26 mouse cellular contexts compared by ENCODE assay signal in genomic region chr1:137811981-137812380, GRCm38 (mm10).
DNase-seq lines count a peak whose midpoint lies in the region; ATAC-seq and TF ChIP-seq lines count a peak whose summit lies in the region.
"Had no signal": no experiment of that assay in that cellular context is flagged by ENCODE, and none has a peak within 500 bp of the region (broad histone marks: within the 10 kb centered on the region; RNA-seq: fewer than 3 reads in every experiment).

No protein-coding gene starts in this region.

- no peak for TF ChIP-seq POLR2A in thymus, adult 2 months (IDR thresholded peaks at IDR 0.05; ENCODE audit: control insufficient read depth, extremely low read depth, insufficient read depth, low read length, poor library complexity)

- no peak overlapping the region for H3K4me3 ChIP-seq in embryonic facial prominence, embryonic 14.5 days (ENCODE audit: low read depth, low read length)
- H3K4me3 ChIP-seq in embryonic facial prominence, embryonic 10.5 days: no peak overlapping the region
- H3K4me3 ChIP-seq in limb, embryonic 13.5 days: no peak overlapping the region
- H3K4me3 ChIP-seq in thymus, adult 2 months (ENCODE audit: control insufficient read depth, insufficient read depth, low read length): no peak overlapping the region
- H3K4me3 ChIP-seq in heart, embryonic 11.5 days (ENCODE audit: low read depth, low read length): no peak overlapping the region
- H3K4me3 ChIP-seq: embryonic facial prominence, embryonic 12.5 days; erythroblast, embryonic 14.5 days; forebrain, embryonic 12.5 days; forebrain, embryonic 15.5 days; gastrocnemius, adult 2 months; heart, embryonic 13.5 days; hindbrain, embryonic 12.5 days; hindbrain, embryonic 15.5 days had no signal

- H3K4me2 ChIP-seq in embryonic facial prominence, embryonic 14.5 days (ENCODE audit: low read depth, low read length): no peak overlapping the region
- no peak overlapping the region for H3K4me2 ChIP-seq in limb, embryonic 13.5 days (replicated peaks)
- H3K4me2 ChIP-seq in heart, embryonic 11.5 days: no peak overlapping the region
- H3K4me2 ChIP-seq: embryonic facial prominence, embryonic 12.5 days; forebrain, embryonic 12.5 days; forebrain, embryonic 15.5 days; heart, embryonic 13.5 days; hindbrain, embryonic 12.5 days; hindbrain, embryonic 15.5 days had no signal

- H3K9me3 ChIP-seq in embryonic facial prominence, embryonic 14.5 days (ENCODE audit: control insufficient read depth, low read length): no peaks in the 10 kb centered on the region
- no peaks in the 10 kb centered on the region for H3K9me3 ChIP-seq in embryonic facial prominence, embryonic 10.5 days
- no peaks in the 10 kb centered on the region for H3K9me3 ChIP-seq in limb, embryonic 13.5 days
- no peaks in the 10 kb centered on the region for H3K9me3 ChIP-seq in heart, embryonic 11.5 days (replicated peaks; ENCODE audit: control insufficient read depth, low read length)
- H3K9me3 ChIP-seq: embryonic facial prominence, embryonic 12.5 days; forebrain, embryonic 12.5 days; forebrain, embryonic 15.5 days; heart, embryonic 13.5 days; hindbrain, embryonic 12.5 days; hindbrain, embryonic 15.5 days had no signal

- H3K9ac ChIP-seq in embryonic facial prominence, embryonic 14.5 days (ENCODE audit: low read depth, low read length): no peak overlapping the region
- H3K9ac ChIP-seq in limb, embryonic 13.5 days: no peak overlapping the region
- H3K9ac ChIP-seq in heart, embryonic 11.5 days (ENCODE audit: low read depth, low read length): no peak overlapping the region
- H3K9ac ChIP-seq: embryonic facial prominence, embryonic 12.5 days; forebrain, embryonic 12.5 days; forebrain, embryonic 15.5 days; heart, embryonic 13.5 days; hindbrain, embryonic 12.5 days; hindbrain, embryonic 15.5 days had no signal

- 73% methylated on average over 4 of the region's 4 CpGs for WGBS in embryonic facial prominence, embryonic 14.5 days
- WGBS in embryonic facial prominence, embryonic 10.5 days: 88% methylated on average over 4 of the region's 4 CpGs
- WGBS in limb, embryonic 13.5 days: 62% methylated on average over 4 of the region's 4 CpGs
- WGBS in thymus, adult 2 months: 72% methylated on average over 4 of the region's 4 CpGs
- 79% methylated on average over 4 of the region's 4 CpGs for WGBS in heart, embryonic 11.5 days (ENCODE audit: insufficient replicate concordance)

- ATAC-seq in embryonic facial prominence, embryonic 14.5 days (ENCODE audit: low read depth): no peak
- ATAC-seq in limb, embryonic 13.5 days (ENCODE audit: low FRiP score, low read depth): no peak
- ATAC-seq in heart, embryonic 11.5 days (replicated peaks; ENCODE audit: insufficient number of reproducible peaks, low FRiP score, low TSS enrichment): no peak
- ATAC-seq: activated CD4-positive, CD25-positive, alpha-beta regulatory T cell, adult 4 months; forebrain, embryonic 15.5 days had no signal

- no peaks in the 10 kb centered on the region for H3K4me1 ChIP-seq in embryonic facial prominence, embryonic 14.5 days (ENCODE audit: control insufficient read depth, insufficient read depth, low read length)
- H3K4me1 ChIP-seq in embryonic facial prominence, embryonic 10.5 days: no peaks in the 10 kb centered on the region
- H3K4me1 ChIP-seq in limb, embryonic 13.5 days: peaks cover 12% of the 10 kb centered on the region
- peaks cover 4% of the 10 kb centered on the region for H3K4me1 ChIP-seq in thymus, adult 2 months (replicated peaks; ENCODE audit: control insufficient read depth, insufficient read depth, low read length)
- H3K4me1 ChIP-seq in heart, embryonic 11.5 days (ENCODE audit: control insufficient read depth, insufficient read depth, low read length): no peaks in the 10 kb centered on the region
- H3K4me1 ChIP-seq: embryonic facial prominence, embryonic 12.5 days; forebrain, embryonic 12.5 days; forebrain, embryonic 15.5 days; heart, embryonic 13.5 days; hindbrain, embryonic 12.5 days; hindbrain, embryonic 15.5 days had no signal

- no peaks in the 10 kb centered on the region for H3K36me3 ChIP-seq in embryonic facial prominence, embryonic 14.5 days (ENCODE audit: control insufficient read depth, insufficient read depth, low read length)
- no peaks in the 10 kb centered on the region for H3K36me3 ChIP-seq in embryonic facial prominence, embryonic 10.5 days (replicated peaks)
- no peaks in the 10 kb centered on the region for H3K36me3 ChIP-seq in limb, embryonic 13.5 days
- H3K36me3 ChIP-seq in thymus, adult 2 months (ENCODE audit: control insufficient read depth, insufficient read depth, low read length): no peaks in the 10 kb centered on the region
- no peaks in the 10 kb centered on the region for H3K36me3 ChIP-seq in heart, embryonic 11.5 days (ENCODE audit: control insufficient read depth, insufficient read depth, low read length)
- H3K36me3 ChIP-seq: embryonic facial prominence, embryonic 12.5 days; forebrain, embryonic 12.5 days; forebrain, embryonic 15.5 days; heart, embryonic 13.5 days; hindbrain, embryonic 12.5 days; hindbrain, embryonic 15.5 days had no signal

- no peak overlapping the region for H3K27ac ChIP-seq in embryonic facial prominence, embryonic 14.5 days (replicated peaks; ENCODE audit: low read depth, low read length)
- H3K27ac ChIP-seq in embryonic facial prominence, embryonic 10.5 days (replicated peaks): no peak overlapping the region
- peak overlapping the region; percentile 10; the same call in 1 of the 2 replicates for H3K27ac ChIP-seq in limb, embryonic 13.5 days
- peak overlapping the region; percentile 80; the same call in 1 of the 2 replicates for H3K27ac ChIP-seq in thymus, adult 2 months (ENCODE audit: control insufficient read depth, insufficient read depth, low read length)
- H3K27ac ChIP-seq in heart, embryonic 11.5 days (ENCODE audit: low read depth, low read length): no peak overlapping the region
- H3K27ac ChIP-seq: embryonic facial prominence, embryonic 12.5 days; forebrain, embryonic 12.5 days; forebrain, embryonic 15.5 days; gastrocnemius, adult 2 months; heart, embryonic 13.5 days; hindbrain, embryonic 12.5 days; hindbrain, embryonic 15.5 days had no signal

- no peaks in the 10 kb centered on the region for H3K27me3 ChIP-seq in embryonic facial prominence, embryonic 14.5 days (replicated peaks; ENCODE audit: control insufficient read depth, insufficient read depth, low read length)
- H3K27me3 ChIP-seq in embryonic facial prominence, embryonic 10.5 days (replicated peaks; ENCODE audit: low read depth, poor library complexity, severe bottlenecking): no peaks in the 10 kb centered on the region
- no peaks in the 10 kb centered on the region for H3K27me3 ChIP-seq in limb, embryonic 13.5 days
- no peaks in the 10 kb centered on the region for H3K27me3 ChIP-seq in thymus, adult 2 months (ENCODE audit: control insufficient read depth, insufficient read depth, low read length)
- H3K27me3 ChIP-seq in heart, embryonic 11.5 days (ENCODE audit: control insufficient read depth, insufficient read depth, low read length): no peaks in the 10 kb centered on the region
- H3K27me3 ChIP-seq: embryonic facial prominence, embryonic 12.5 days; forebrain, embryonic 12.5 days; forebrain, embryonic 15.5 days; heart, embryonic 13.5 days; hindbrain, embryonic 12.5 days; hindbrain, embryonic 15.5 days had no signal

- peak; percentile 45 for DNase-seq in embryonic facial prominence, embryonic 14.5 days (ENCODE audit: low spot score)
- no peak for DNase-seq in embryonic facial prominence, embryonic 10.5 days (ENCODE audit: low spot score)
- peak; percentile 58 for DNase-seq in thymus, adult 2 months
- peak; percentile 70 for DNase-seq in thymus, postnatal 14 days
- DNase-seq in layer of hippocampus, postnatal 10 days (ENCODE audit: low spot score in 2 of 2): no peak
- no peak for DNase-seq in embryo, embryonic 9.5 days (ENCODE audit: extremely low spot score)
- DNase-seq: adrenal gland, adult 8-10 months; adrenal gland, postnatal 25 days; cerebellum, adult 11-12 months; cerebellum, adult 8-10 months; cerebellum, postnatal 10 days; cerebellum, postnatal 36 days; embryo, embryonic 11 days; gastrocnemius, adult 2 months; gastrocnemius, postnatal 14 days; heart, adult 11 months had no signal

- TF ChIP-seq CTCF in thymus, adult 2 months (IDR thresholded peaks at IDR 0.05; ENCODE audit: borderline replicate concordance, control insufficient read depth, extremely low read depth, insufficient read depth, low read length, poor library complexity): no peak

Comparison
In these comparisons a context has a peak if more than half of its experiments do, and no peak if none do; other contexts are left out.
1. DNase-seq: peak in embryonic facial prominence, embryonic 14.5 days (single experiment), thymus, adult 2 months (single experiment) and thymus, postnatal 14 days (single experiment); none in embryonic facial prominence, embryonic 10.5 days (single experiment), layer of hippocampus, postnatal 10 days (0 of 2) and embryo, embryonic 9.5 days (single experiment).
2. H3K27ac ChIP-seq: peak in limb, embryonic 13.5 days (single experiment) and thymus, adult 2 months (single experiment); none in embryonic facial prominence, embryonic 14.5 days (single experiment), embryonic facial prominence, embryonic 10.5 days (single experiment) and heart, embryonic 11.5 days (single experiment).